Mouse (Mus musculus) T-cell, adult 2 months (primary cell): ENCODE results near the gene Pknox2.

ENCODE experiments used
- DNase-seq: peaks from one replicate; pipeline ENCODE4 v3.0.0; 2022; ENCODE audit warnings: low spot score

Gene Pknox2

DNA sequence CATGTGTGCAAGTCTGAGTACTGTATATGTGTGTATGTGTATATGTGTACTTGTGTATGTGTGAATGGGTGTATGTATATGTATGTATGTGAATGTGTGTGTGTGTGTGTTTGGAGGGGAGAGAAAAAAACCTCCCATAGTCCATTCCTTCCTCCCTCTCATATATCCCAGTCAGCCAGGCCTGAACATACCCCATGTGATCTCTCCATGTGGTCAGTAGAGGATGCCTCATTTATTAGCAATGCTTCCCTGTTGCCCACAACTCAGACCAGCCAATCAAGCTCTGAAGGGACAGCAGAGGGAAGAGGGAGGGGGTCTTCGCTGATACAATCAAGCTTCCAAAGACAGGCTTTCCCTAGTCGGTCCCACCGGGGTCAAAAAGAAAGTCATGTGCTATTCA, 47.6 kb downstream of the Pknox2 start:
- DNase-seq, result no peak

DNA sequence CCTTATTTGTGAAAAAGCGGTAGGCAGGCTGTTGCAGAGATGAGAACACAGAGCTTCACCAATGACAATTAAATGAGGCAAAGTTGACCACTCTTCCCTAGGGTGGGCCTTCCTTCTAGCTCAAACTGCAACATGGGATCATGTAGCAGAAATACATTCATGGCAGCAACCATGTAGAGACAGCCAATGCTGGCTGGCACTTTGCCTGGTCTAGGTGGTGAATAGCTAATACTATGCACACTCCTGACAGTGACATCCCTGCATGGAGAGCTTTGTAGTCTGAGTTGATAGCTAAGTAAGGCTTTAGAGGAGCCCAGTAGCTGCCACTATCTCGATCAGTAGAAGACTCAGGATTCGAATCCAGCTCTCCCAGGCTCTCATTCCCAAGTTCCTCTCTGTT, 48.6 kb downstream of the Pknox2 start:
- DNase-seq, result no peak

DNA sequence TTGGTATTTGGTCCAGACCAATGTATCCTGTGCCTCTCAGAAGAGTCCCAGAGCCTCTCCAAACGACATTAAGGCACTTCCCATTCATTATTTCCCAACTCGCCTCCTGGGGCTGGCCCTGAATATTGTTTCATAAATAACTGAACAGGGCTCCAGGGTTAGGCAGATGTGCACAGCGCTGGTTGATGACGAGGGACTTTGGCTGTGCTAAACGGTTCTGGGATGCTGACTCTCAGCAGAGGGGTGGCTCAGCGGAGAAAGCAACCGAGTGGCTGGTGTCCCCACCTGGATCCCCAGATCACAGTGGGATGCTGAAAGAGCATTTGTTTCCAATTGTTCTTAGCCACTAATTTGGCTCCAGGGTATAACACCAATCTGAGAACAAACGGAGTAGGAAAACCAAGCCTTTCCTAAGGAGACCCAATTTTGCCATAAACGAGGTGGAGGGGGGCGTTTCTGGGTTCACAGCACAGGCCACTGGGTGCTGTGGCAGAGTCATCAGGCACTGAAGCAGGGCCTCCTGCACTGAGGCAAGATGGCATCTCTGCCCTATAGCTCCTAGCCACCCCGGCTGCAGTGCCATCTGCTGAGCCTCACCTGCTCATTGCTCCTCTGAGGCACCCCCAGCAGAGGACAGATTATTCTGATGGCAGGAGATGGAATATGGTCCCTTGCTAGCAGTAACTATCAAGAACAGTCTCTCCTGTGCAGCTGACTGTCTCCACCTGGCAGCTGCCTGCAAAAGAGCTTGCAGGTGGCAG, 52.8 kb downstream of the Pknox2 start:
- no peak for DNase-seq

DNA sequence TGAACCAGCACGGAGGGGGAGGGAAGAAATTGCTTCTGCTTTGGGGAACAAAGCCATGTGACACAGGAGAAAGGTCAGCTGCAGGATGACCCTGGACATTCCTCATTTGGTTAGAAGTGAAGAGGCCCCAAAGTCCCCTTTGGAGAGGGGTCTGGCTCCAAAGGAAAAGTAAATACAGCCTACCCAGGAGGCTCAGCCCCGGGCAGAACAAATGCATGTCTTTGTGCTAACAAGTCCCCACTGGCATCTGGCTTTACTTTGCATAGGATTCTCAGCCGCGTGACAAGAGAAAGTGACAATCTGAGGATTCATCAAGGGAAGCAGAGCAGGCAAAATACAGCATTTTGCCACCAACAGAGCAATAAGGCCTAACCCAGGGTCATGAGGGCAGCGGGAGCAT, 54.1 kb downstream of the Pknox2 start:
- no peak for DNase-seq

DNA sequence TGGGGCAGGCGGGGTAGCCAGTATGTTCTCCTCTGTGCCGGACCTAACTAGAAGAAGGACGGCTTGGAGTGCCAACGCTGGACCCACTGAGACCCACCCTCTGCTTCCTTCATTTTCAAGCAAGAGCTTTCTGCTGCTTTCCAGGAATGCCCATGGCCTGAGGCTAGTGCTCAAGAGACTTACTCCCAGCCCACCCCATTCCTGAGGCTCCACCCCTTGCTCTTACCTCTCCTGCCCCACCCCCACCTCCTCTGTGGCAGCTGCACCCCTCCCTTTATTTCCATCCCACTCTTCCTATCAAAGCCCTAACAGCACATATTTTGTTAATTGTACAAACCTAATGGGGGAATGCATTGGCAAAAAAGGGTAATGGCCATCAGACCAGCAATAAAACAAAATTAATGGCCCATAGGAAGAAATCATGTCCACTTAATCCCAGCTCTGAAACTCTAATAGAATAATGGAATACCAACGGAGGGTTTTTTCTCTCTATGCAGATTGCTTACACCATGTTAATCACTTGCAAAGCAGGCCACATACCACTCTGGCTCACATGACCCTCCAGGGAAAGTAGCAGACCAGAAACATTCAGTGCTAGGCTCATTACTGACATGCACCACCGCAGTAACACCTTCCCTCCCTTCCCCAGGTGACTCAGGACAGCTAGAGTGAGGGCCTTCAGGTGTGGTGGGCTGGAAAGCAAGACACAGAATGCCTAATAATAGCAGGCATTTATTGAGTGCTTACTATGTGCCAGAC, 57.1 kb downstream of the Pknox2 start:
- no peak for DNase-seq

DNA sequence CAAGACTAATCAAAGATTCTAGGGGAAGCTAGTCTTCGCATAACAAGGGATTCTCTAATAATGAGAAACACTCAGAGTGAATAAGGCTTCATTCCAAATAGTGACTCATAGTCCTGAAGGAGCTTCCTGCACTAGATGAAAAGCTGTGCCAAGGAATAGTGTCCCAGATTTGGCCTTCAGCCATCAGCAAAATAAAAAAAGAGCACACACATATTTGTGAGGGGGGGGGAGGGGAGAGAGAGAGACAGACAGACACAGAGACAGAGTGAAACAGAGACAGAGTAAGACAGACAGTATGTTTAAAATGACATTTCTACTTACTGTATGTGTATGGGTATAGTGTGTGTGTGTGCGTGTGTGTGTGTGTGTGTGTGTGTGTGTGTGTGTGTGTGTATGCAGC, 61.8 kb downstream of the Pknox2 start:
- DNase-seq, result no peak

DNA sequence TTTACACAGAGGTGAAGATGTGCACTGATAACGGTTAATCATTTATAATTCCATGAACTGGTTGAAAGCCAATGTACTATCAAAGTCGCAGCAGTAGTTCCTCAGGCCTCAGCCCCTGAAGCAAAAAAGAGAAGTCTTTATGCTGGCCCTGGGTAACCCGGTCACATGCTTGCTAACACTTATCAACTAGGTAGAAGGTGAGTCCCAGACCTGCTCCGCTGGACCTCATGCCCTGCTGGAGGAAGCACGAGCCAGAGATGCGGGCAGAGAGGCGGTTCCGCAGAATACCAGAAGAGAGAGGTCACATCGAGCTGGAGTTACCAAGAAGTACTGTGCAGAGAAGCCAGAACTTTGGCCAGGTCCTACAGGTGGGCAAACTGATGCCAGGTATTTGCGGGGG, 65.0 kb downstream of the Pknox2 start:
- no peak for DNase-seq

DNA sequence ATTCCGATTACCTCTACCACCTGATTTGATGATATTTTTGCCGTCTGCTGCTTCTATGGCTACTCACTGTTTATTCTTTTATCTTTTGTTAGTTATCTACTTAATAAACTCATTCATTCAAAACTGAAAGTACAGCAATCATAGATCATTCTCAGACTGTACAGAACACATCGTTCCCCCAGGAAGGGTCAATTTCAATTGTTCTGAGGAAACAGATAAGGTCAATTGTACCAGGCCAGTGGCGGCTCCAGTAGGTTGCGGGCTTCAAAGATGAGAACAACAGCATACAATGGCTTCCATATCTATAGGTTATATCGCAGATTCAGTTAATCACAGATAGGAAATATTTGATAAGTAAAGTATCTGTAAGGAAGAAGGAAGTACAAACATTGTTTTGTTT, 66.9 kb downstream of the Pknox2 start:
- no peak for DNase-seq

DNA sequence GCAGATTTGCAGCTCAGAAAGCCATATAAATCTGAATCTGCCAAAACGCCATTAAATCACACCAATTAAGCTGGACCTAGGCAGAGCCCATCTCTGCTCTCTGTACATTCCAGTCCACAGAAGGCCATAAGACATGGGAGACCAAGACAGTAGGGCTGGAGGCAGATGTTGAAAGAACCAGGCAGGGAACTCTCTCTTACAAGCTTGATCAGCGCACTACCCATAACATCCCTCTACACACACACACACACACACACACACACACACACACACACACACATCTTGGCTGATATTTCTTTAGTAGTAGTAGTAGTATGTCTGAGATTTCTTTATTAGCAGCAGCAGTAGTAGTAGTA, 70.2 kb downstream of the Pknox2 start:
- DNase-seq, result no peak

DNA sequence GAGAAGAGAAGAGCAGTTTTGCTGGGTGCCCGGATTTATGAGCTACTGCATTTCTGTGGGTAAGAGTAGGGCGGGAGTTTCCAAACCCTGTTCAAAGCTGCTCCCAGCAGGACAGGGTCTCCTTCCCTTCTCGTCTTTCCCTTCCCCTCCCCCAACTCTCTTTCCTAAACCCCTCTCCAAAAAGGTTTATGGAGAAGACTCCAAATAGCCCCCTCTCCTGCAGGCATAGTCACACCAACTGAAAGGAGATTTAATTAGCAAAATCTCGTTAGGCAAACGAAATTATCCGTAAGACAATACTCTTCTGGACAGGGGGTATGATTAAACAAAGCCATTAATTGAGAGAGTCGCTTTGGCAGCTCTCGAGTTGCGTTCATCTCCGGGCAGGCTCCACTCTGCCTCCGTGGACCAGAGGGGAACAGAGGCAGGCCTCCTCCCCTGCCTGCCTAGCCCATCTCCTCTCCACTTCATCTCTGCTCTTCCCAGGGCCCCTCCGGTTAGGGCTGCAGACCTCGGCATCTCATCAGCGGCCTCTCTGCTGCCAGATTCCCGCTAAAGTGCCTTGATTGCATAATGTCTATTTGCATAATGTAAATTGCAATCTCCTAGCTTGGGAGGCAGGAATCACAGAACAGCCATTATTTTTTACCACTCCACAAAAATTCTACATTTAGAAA, 70.7 kb downstream of the Pknox2 start:
- no peak for DNase-seq

DNA sequence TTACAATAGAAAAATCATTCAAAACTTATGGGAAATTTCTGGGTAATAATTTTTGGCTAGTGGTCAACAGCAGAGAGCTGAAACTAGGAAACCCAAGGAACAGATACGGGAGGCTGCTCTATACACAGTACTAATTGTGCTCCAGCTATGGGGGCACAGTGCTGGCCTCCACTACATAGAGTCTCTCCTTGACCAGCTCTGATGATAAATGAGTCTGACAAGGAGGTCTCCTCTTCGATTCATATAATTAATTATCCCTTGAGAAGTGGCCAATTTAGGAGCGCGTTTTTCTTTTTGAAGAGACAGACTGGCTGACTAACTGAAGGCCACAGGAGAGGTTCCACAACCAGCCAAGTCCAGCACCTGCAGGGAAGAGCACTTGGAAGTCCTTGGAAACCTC, 71.3 kb downstream of the Pknox2 start:
- DNase-seq, result no peak

DNA sequence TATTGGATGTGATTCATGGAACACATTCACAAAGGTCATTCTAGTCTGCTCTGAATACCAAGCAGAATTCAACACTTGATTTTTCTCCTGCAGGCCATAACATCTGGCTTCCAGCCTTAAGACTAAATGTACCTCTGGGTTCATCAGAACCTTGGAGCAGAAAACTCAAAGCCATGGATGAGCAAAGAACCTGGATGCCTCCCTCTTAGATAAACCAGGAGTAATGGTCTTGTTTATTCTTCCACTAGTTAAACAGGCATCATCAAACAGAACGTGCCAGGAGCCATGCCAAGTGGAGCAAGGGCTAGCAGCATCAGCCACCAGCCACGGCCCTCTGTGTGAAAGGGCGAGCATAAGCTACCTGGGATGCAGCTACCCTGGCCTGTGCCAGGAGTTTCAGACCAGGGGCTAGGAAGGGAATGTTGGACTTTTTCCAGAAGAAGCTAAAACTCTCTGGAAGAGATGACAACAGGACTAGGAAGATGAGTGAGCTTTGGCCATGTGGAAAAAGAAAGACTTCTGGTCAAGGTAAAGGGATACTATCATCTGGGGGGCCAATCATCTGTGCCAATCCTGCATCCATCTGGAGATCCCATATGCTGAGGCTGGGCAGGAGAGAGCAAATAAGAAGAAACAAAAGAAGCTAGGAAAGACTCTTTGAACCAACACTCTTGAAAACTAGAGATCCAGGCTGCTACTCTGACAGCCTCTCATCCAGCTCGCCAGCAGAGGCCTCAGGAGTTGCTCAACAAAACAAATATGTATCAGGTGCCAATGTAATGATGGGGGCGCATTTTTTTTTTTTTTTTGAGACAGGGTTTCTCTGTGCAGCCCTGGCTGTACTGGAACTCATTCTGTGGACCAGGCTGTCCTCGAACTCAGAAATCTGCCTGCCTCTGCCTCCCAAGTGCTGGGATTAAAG, 77.6 kb downstream of the Pknox2 start:
- DNase-seq, result no peak

DNA sequence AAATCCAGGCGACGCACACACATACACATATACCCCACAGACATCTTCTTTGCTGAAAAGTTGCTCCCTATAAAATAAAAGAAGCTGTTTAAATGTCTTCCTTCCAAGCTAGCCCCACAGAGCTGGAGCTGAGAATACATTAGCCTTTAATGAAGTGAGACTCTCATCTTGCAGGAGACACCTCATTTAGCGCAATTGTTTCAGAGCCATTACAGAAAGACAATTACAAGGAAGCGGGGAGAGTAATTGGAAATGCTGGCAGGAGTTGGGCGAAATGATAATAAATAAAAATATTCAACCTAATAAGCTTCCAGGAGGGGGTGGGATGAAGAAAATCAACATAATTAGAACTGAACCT, 79.8 kb downstream of the Pknox2 start:
- no peak for DNase-seq

DNA sequence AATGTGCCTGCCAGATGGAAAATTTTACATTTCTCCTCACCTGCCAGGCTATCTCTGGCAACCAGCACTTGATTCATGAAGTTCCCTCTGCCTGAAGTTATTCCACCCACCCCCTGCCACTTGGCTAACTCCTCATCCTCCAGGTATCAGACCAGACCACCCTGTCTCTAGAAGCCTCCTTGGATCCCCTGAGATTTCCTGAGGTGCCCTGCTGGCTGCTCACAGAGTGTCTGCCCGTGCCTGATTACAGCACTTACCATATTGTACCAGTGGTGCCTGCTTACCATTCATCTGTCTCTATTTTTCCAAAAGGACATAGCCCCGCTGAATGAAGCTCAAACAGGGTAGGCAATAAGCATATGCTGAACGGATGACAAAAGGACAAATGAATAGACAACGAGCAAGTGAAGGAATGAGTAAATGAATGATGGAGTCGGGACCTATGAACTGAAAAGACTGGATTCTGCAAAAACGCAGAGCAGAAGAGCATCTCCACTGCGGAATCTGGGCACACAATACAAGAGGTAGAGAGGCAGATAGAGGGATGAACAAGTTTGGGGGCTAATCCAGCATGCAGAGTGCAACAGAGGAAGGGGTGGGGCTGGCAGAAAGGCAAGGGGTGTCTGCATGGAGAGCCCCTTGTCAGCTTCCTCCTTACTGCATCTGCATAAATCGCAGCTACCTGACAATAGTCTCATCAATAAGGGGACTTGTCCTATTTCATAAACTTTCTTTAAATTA, 80.3 kb downstream of the Pknox2 start:
- no peak for DNase-seq

DNA sequence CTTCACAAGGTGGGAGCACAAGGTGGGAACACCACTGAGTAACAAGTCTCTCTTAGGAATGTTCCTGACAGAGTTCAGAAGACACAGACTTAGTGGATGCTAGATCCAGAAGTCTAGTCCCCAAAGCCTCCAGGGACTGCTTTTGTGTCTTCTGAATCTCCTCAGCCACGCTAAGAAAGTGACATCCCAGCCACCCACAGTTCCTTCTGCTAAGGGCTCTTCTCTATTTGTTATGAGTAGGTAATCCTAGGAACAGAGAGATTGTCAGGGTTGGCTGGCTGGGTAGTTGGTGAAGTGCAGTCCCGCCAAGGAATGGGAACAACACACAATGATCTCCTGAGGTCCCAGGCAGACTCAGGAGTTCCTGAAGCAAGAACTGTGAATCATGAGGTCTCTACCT, 85.6 kb downstream of the Pknox2 start:
- DNase-seq, result no peak

DNA sequence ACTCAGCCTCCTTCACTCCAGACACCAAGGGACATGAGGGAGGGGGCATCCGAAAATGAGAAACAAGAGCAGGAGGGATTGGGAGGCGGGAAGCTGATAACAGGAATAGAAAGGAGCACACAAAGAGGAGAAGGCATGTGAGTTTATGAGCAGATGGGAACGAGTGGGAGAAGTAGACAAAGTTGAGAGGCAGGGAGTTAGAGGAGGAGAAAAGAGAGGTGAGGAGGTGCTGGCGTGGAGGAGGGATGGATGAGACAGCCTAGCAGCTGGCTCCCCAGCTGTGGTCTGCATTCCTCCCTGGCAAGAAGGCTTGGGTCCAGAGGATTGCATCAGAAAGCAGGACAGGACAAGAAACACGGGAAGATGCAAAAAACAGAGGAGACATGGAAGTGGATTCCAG, 92.5 kb downstream of the Pknox2 start:
- DNase-seq, result no peak

DNA sequence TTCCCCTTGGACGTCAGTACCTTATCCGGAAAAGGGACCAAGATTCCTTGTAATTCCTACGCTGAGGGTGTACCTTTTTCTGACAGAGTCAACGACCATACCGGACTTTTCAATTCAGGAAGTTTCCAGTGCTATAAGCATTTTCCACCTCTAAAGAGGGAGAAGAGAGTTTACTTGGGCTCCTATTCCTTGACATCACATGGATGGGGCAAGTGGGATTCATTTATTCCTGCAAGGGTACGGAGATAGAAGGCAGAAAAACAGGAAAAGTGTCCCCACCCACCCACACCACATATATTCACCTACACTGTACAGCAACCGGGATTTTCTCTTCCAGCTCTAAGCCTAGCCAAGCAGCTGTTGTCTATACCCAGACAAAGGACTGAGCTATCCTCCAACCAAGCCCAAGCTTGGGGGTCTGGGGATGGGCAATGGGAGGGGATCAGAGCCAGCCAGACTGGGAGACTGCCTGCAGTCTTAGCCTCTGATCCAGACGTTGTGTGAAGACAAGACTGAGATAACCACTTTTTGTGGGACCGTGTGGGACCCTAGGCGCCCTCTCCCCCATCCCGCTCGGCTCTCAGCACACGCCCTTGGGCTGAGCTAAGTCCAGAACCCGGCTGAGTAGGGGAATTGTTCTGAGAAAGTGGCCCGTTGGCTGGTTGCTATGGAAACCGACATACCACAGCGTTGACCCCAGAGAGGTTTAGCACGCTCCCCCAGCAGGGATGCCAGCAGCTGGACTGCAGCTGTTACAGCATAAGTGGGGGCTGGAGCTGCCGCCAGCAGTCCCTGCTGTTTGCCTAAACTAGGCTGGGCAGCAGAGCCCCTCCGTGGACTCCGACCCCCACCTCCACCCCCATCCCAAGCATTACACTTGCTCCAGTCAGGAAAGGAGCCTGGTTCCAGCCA, 93.3 kb downstream of the Pknox2 start:
- DNase-seq, result no peak

DNA sequence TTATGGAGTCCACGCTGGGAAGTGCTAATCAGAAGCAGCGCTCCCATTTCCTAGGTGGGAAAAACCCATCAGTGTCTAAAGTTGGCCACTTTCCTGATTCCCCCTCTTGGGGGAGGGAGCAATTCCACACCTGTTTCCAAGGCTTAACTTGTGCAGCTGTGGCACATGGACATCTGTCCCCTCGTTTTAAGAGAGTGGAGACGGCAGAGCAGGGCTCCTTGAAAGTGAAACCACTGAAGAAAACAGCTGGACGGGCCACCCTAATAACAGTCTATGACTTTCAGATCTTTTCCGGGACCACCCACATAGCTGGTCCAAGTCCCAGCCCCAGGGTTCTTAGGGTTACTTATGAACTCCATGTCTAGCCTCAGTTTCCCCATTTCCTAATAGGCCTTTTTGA, 94.2 kb downstream of the Pknox2 start:
- DNase-seq, result no peak

DNA sequence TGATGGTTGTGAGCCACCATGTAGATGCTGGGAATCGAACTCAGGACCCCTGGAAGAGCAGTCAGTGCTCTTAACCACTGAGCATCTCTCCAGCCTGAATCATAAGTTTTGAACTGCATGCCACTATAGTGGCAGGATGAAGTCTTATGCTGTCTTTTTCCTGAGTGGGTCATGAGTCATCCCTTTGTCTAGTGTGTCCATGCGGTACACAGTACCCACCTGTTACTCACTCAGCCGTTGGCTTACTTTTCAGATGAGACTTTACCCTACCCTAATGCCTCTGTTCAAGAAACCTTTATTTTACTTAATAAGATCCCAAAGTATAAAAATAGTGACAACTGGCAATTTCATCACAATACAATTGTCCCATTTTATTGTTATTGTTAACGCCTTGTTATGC, 95.5 kb downstream of the Pknox2 start:
- DNase-seq, result no peak

DNA sequence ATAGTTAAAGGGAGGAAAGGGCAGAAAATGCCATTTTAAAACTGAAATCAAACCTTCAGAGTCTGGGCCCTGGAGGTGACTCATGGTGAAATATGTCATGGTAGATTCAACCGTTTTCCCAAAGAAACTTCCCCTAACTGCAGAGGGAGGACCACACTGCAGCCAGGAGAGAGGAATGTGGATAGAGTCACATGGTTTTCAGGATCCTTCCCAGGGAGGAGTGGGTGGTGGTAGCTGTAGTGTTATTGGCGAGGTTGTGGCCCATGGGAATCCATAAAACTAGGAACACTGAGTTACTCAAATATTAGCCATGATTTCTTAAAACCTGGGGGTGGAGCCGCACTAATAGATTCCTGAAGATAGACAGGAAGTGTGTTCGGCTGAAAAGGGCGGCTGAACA, 99.7 kb downstream of the Pknox2 start:
- DNase-seq, result no peak

DNA sequence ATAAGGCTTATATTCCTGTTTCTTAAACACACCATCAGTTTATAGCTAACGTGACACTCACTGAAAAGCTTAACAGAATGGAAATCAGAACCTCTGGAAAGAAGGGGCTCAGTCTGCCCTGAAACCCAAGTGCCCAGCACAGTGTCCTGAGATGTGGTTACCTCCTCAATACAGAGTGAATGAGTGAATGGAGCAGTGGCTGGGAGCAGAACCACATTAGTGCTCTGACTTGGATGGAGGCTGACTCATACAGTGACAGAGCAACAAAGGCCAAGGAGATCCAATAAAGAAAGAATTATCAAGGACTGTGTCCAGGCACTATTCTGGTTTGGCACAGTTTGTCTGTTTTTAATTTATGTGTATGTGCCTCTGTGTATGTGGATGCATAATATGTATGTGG, 101.3 kb downstream of the Pknox2 start:
- DNase-seq, result no peak
